ENCODE assay signal across 15 mouse cellular contexts in the genomic region with DNA sequence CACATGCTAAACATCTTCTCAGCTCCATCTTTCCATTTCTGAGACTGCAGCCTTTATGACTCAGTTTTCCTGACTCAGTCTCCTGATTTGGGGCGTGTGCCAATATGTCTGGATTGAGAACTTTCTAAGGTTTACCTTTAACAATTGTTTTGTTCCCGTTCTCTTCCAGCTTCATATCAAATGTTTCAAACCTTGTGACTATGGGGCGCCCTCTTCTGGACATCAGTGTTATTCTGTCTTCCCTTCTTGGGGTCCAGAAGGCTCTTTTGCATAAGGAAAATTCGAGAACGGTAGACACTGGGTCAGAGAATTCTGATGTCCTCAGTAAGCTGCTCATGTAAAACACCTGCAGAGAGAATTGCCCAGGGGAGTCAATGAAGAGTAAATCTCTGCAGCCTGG. TPM values are rescaled to one million over a fixed set of nuclear protein-coding genes. Genes with fewer than 3 reads are reported as not detected.
DNase-seq lines count a peak whose midpoint lies in the region; ATAC-seq and TF ChIP-seq lines count a peak whose summit lies in the region.
"Not testable (repeated sequence)": the region's sequence is repeated elsewhere in the genome, so short reads cannot be mapped to it uniquely, and the experiment has no call there.
"Had no signal": no experiment of that assay in that cellular context is flagged by ENCODE, and none has a peak within 500 bp of the region (broad histone marks: within the 10 kb centered on the region; RNA-seq: fewer than 3 reads in every experiment).

No protein-coding gene starts in this region.

- intact Hi-C loops in left cerebral cortex, postnatal 4 days (cut with DNase I) = not testable (repeated sequence)

- not testable (repeated sequence) for TF ChIP-seq POLR2A in brain, embryonic 14.5 days (IDR thresholded peaks at IDR 0.05; ENCODE audit: borderline replicate concordance, extremely low read depth, insufficient read depth, insufficient read length, poor library complexity, severe bottlenecking)

- H3K27me3 ChIP-seq in forebrain, embryonic 14.5 days (replicated peaks; ENCODE audit: control insufficient read depth, insufficient read depth, low read length); intestine, postnatal 0 days (replicated peaks; ENCODE audit: control insufficient read depth, insufficient read depth, low read length): not testable (repeated sequence)

- not testable (repeated sequence) for H3K4me3 ChIP-seq in forebrain, embryonic 14.5 days (ENCODE audit: low read depth, low read length); intestine, postnatal 0 days (ENCODE audit: low read depth, low read length)

- not testable (repeated sequence) for H3K9me3 ChIP-seq in forebrain, embryonic 14.5 days (replicated peaks; ENCODE audit: control insufficient read depth, low read length); intestine, postnatal 0 days (ENCODE audit: control insufficient read depth)

- not testable (repeated sequence) for H3K4me1 ChIP-seq in forebrain, embryonic 14.5 days (ENCODE audit: control insufficient read depth, insufficient read depth, low read length); intestine, postnatal 0 days (replicated peaks; ENCODE audit: control insufficient read depth, insufficient read depth, low read length)

- peak; percentile 46 for DNase-seq in NIH3T3 (ENCODE audit: low read depth)
- peak; percentile 39 for DNase-seq in brain, embryonic 14.5 days (ENCODE audit: low read depth)
- DNase-seq in forebrain, embryonic 14.5 days (ENCODE audit: low spot score) = peak; percentile 39
- peak; percentile 12 to 58 for DNase-seq in layer of hippocampus, adult 8-10 months (ENCODE audit: low spot score in 2 of 2)
- DNase-seq in left cerebral cortex, postnatal 4 days = peak; percentile 25
- peak; percentile 11 for DNase-seq in retina, adult 2 months (ENCODE audit: low read depth, low spot score)
- DNase-seq in thymus, postnatal 4 days = peak; percentile 15

- not testable (repeated sequence) for H3K36me3 ChIP-seq in forebrain, embryonic 14.5 days (ENCODE audit: control insufficient read depth, insufficient read depth, low read length); intestine, postnatal 0 days (ENCODE audit: control insufficient read depth, insufficient read depth)

- not testable (repeated sequence) for H3K4me2 ChIP-seq in forebrain, embryonic 14.5 days (ENCODE audit: low read length); intestine, postnatal 0 days (replicated peaks; ENCODE audit: low read depth)

- WGBS in forebrain, embryonic 14.5 days = 42% methylated on average over 5 of the region's 5 CpGs
- WGBS in intestine, postnatal 0 days = 29% methylated on average over 5 of the region's 5 CpGs

- not testable (repeated sequence) for H3K27ac ChIP-seq in forebrain, embryonic 14.5 days (ENCODE audit: low read depth, low read length); intestine, postnatal 0 days (ENCODE audit: low read depth, low read length)

- H3K9ac ChIP-seq in forebrain, embryonic 14.5 days (ENCODE audit: low read length); intestine, postnatal 0 days (ENCODE audit: low read depth, low read length): not testable (repeated sequence)

- not testable (repeated sequence) for TF ChIP-seq CTCF in brain, embryonic 14.5 days (IDR thresholded peaks at IDR 0.05; ENCODE audit: borderline replicate concordance, extremely low read depth, insufficient read depth, insufficient read length)
- TF ChIP-seq CTCF in intestine, postnatal 0 days (IDR thresholded peaks at IDR 0.05; ENCODE audit: low read depth) = peak; percentile 56

- ATAC-seq in forebrain, embryonic 14.5 days; intestine, postnatal 0 days: not testable (repeated sequence)

RNA-seq across cellular contexts. Expression of gene Fbxw24, which starts 19.0 kb away (rescaled TPM):
- polyA plus RNA-seq in brain, embryonic 14.5 days (2012; rRNA removed) = 0.09 and 0.12 TPM in 2 replicates
- not detected in 2 replicates for polyA plus RNA-seq in forebrain, embryonic 14.5 days (2014; fragmentation: Nextera tagmentation; extraction: Ambion mirVana)
- polyA plus RNA-seq in intestine, postnatal 0 days (2015; fragmentation: Nextera tagmentation; extraction: Ambion mirVana) = not detected in 2 replicates
- total RNA-seq in layer of hippocampus, adult 8-10 months (2022) = not detected
- total RNA-seq in left cerebral cortex, postnatal 4 days (2021) = not detected
- total RNA-seq: gastrocnemius, adult 8-10 months had no signal
- polyA plus RNA-seq: cerebellum, adult 2 months; heart, embryonic 14.5 days; liver, embryonic 15.5 days; midbrain, embryonic 10.5 days; neural tube, embryonic 13.5 days had no signal

RNA-seq across cellular contexts. Expression of gene Fbxw15, which starts 38.8 kb away (rescaled TPM):
- polyA plus RNA-seq in brain, embryonic 14.5 days (2012; rRNA removed) = 0.15 TPM in 1 of 2 replicates, not detected in the other
- not detected in 2 replicates for polyA plus RNA-seq in forebrain, embryonic 14.5 days (2014; fragmentation: Nextera tagmentation; extraction: Ambion mirVana)
- not detected in 2 replicates for polyA plus RNA-seq in intestine, postnatal 0 days (2015; fragmentation: Nextera tagmentation; extraction: Ambion mirVana)
- total RNA-seq in layer of hippocampus, adult 8-10 months (2022) = not detected
- not detected for total RNA-seq in left cerebral cortex, postnatal 4 days (2021)
- total RNA-seq: gastrocnemius, adult 8-10 months had no signal
- polyA plus RNA-seq: cerebellum, adult 2 months; heart, embryonic 14.5 days; intestine, embryonic 16.5 days; liver, embryonic 15.5 days; midbrain, embryonic 10.5 days; neural tube, embryonic 13.5 days had no signal

RNA-seq across cellular contexts. Expression of gene Fbxw25, which starts 57.6 kb away (rescaled TPM):
- polyA plus RNA-seq in brain, embryonic 14.5 days (2012; rRNA removed) = 0.04 TPM in 1 of 2 replicates, not detected in the other
- not detected in 2 replicates for polyA plus RNA-seq in forebrain, embryonic 14.5 days (2014; fragmentation: Nextera tagmentation; extraction: Ambion mirVana)
- polyA plus RNA-seq in intestine, postnatal 0 days (2015; fragmentation: Nextera tagmentation; extraction: Ambion mirVana) = not detected in 2 replicates
- total RNA-seq in layer of hippocampus, adult 8-10 months (2022) = not detected
- not detected for total RNA-seq in left cerebral cortex, postnatal 4 days (2021)
- total RNA-seq: gastrocnemius, adult 8-10 months had no signal
- polyA plus RNA-seq: cerebellum, adult 2 months; heart, embryonic 14.5 days; intestine, embryonic 16.5 days; liver, embryonic 15.5 days; midbrain, embryonic 10.5 days; neural tube, embryonic 13.5 days had no signal
